Comparison of ENCODE assay signal across 12 mouse cellular contexts in the genomic region with DNA sequence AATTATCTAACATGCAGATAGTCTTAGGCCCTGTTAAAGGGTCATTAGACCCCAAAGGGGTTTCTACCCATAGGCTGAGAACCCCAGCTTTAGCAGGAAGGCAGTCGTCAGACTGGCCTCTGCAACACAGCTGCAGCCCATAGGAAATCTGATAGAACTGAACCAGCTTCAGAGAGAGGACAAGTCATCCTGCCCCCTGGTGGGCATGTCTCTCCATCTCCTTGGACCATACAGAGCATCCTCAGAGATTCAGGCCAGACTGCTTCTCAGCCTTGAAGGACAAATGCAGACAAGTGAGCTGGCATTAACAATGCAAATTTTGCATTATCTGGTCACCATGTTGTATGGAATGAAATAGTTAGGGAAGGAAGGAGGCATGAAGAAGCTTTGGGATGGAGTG. TPM values are rescaled to one million over a fixed set of nuclear protein-coding genes. Genes with fewer than 3 reads are reported as not detected.
A peak's percentile ranks its signal among the peaks of the same experiment; 100 is the strongest.
DNase-seq lines count a peak whose midpoint lies in the region; ATAC-seq and TF ChIP-seq lines count a peak whose summit lies in the region.
"Had no signal": no experiment of that assay in that cellular context is flagged by ENCODE, and none has a peak within 500 bp of the region (broad histone marks: within the 10 kb centered on the region; RNA-seq: fewer than 3 reads in every experiment).

No protein-coding gene starts in this region.

- H3K4me2 ChIP-seq in intestine, postnatal 0 days (replicated peaks; ENCODE audit: low read depth): no peak overlapping the region
- H3K4me2 ChIP-seq in intestine, embryonic 16.5 days (ENCODE audit: low read depth, low read length): no peak overlapping the region
- H3K4me2 ChIP-seq: embryonic facial prominence, embryonic 13.5 days had no signal

- H3K27ac ChIP-seq in intestine, postnatal 0 days (ENCODE audit: low read depth, low read length): no peak overlapping the region
- no peak overlapping the region for H3K27ac ChIP-seq in intestine, embryonic 16.5 days (ENCODE audit: low read length)
- no peak overlapping the region for H3K27ac ChIP-seq in testis, adult 2 months (ENCODE audit: control insufficient read depth, insufficient read depth, low read depth, low read length)
- H3K27ac ChIP-seq in cortical plate, adult 2 months (ENCODE audit: insufficient read depth, low read length): no peak overlapping the region
- H3K27ac ChIP-seq: embryonic facial prominence, embryonic 13.5 days; heart, embryonic 10.5 days had no signal

- no peaks in the 10 kb centered on the region for H3K4me1 ChIP-seq in intestine, postnatal 0 days (replicated peaks; ENCODE audit: control insufficient read depth, insufficient read depth, low read length)
- H3K4me1 ChIP-seq in intestine, embryonic 16.5 days (ENCODE audit: control insufficient read depth, insufficient read depth, low read length): no peaks in the 10 kb centered on the region
- no peaks in the 10 kb centered on the region for H3K4me1 ChIP-seq in testis, adult 2 months (ENCODE audit: control insufficient read depth, insufficient read depth, low read length)
- no peaks in the 10 kb centered on the region for H3K4me1 ChIP-seq in cortical plate, adult 2 months (ENCODE audit: control insufficient read depth, insufficient read depth, low read length)
- H3K4me1 ChIP-seq: heart, embryonic 10.5 days had no signal

- TF ChIP-seq POLR2A in testis, adult 2 months (IDR thresholded peaks at IDR 0.05; ENCODE audit: control insufficient read depth, low read depth, low read length): no peak
- no peak for TF ChIP-seq POLR2A in cortical plate, adult 2 months (IDR thresholded peaks at IDR 0.05; ENCODE audit: extremely low read depth, insufficient read depth, low read length)

- H3K36me3 ChIP-seq in intestine, postnatal 0 days (ENCODE audit: control insufficient read depth, insufficient read depth): no peaks in the 10 kb centered on the region
- no peaks in the 10 kb centered on the region for H3K36me3 ChIP-seq in intestine, embryonic 16.5 days (ENCODE audit: control insufficient read depth, insufficient read depth, low read length)
- no peaks in the 10 kb centered on the region for H3K36me3 ChIP-seq in testis, adult 2 months (ENCODE audit: control insufficient read depth, insufficient read depth, low read length)
- H3K36me3 ChIP-seq: embryonic facial prominence, embryonic 13.5 days; heart, embryonic 10.5 days had no signal

- peak; percentile 67 for TF ChIP-seq CTCF in intestine, postnatal 0 days (IDR thresholded peaks at IDR 0.05; ENCODE audit: low read depth)
- peak; percentile 21; the same call in 1 of the 2 replicates for TF ChIP-seq CTCF in testis, adult 2 months (IDR thresholded peaks at IDR 0.05; ENCODE audit: control insufficient read depth, insufficient read depth, insufficient replicate concordance, low read depth, low read length)
- peak; percentile 54 for TF ChIP-seq CTCF in cortical plate, adult 2 months (IDR thresholded peaks at IDR 0.05; ENCODE audit: extremely low read depth, insufficient read depth, low read length)

- ATAC-seq in intestine, postnatal 0 days: no peak
- no peak for ATAC-seq in intestine, embryonic 16.5 days

- DNase-seq in testis, postnatal 14 days (ENCODE audit: low spot score): no peak
- peak; percentile 16 for DNase-seq in retina, postnatal 7 days (ENCODE audit: low read depth, low spot score)
- no peak for DNase-seq in natural killer cell, adult 2 months (ENCODE audit: low spot score in 2 of 2)
- DNase-seq in Muller cell, postnatal 12 days (ENCODE audit: inconsistent ontology term): no peak
- DNase-seq: thymus, postnatal 36 days had no signal

- 39% methylated on average over 1 of the region's 1 CpGs for WGBS in intestine, postnatal 0 days
- 50% methylated on average over 1 of the region's 1 CpGs for WGBS in intestine, embryonic 16.5 days

- no peaks in the 10 kb centered on the region for H3K9me3 ChIP-seq in intestine, postnatal 0 days (ENCODE audit: control insufficient read depth)
- H3K9me3 ChIP-seq in intestine, embryonic 16.5 days (ENCODE audit: control insufficient read depth, low read length): 0 out of 2 replicates have a peak, but pooled peaks cover 2% of the 10 kb centered on the region
- H3K9me3 ChIP-seq: embryonic facial prominence, embryonic 13.5 days; heart, embryonic 10.5 days had no signal

- H3K9ac ChIP-seq in intestine, postnatal 0 days (ENCODE audit: low read depth, low read length): no peak overlapping the region
- no peak overlapping the region for H3K9ac ChIP-seq in intestine, embryonic 16.5 days (ENCODE audit: low read depth, low read length)
- H3K9ac ChIP-seq: embryonic facial prominence, embryonic 13.5 days had no signal

- H3K4me3 ChIP-seq in intestine, postnatal 0 days (ENCODE audit: low read depth, low read length): no peak overlapping the region
- no peak overlapping the region for H3K4me3 ChIP-seq in intestine, embryonic 16.5 days (ENCODE audit: low read length)
- H3K4me3 ChIP-seq in testis, adult 2 months (ENCODE audit: control insufficient read depth, low read depth, low read length): no peak overlapping the region
- H3K4me3 ChIP-seq in cortical plate, adult 2 months (ENCODE audit: insufficient read depth, low read length): no peak overlapping the region
- H3K4me3 ChIP-seq: embryonic facial prominence, embryonic 13.5 days; heart, embryonic 10.5 days had no signal

- no peaks in the 10 kb centered on the region for H3K27me3 ChIP-seq in intestine, postnatal 0 days (replicated peaks; ENCODE audit: control insufficient read depth, insufficient read depth, low read length)
- H3K27me3 ChIP-seq in intestine, embryonic 16.5 days (replicated peaks; ENCODE audit: control insufficient read depth, insufficient read depth, low read length): no peaks in the 10 kb centered on the region
- no peaks in the 10 kb centered on the region for H3K27me3 ChIP-seq in testis, adult 2 months (ENCODE audit: control insufficient read depth, insufficient read depth, low read length)
- H3K27me3 ChIP-seq: embryonic facial prominence, embryonic 13.5 days had no signal

RNA-seq across cellular contexts. Expression of gene Nmur2, which starts 59.2 kb away (rescaled TPM):
- 0.44 and 0.73 TPM in 2 replicates for polyA plus RNA-seq in intestine, postnatal 0 days (2015; fragmentation: Nextera tagmentation; extraction: Ambion mirVana)
- polyA plus RNA-seq in intestine, embryonic 16.5 days (2015; fragmentation: Nextera tagmentation; extraction: Ambion mirVana): 0.61 and 0.78 TPM in 2 replicates
- not detected in 2 replicates for polyA plus RNA-seq in testis, adult 2 months (2012; rRNA removed)
- not detected in 2 replicates for polyA plus RNA-seq in cortical plate, adult 2 months (2012; rRNA removed)
- polyA plus RNA-seq: liver, embryonic 16.5 days had no signal
